Mouse (Mus musculus) hindlimb bud, embryonic 11.5 days (tissue): ENCODE data around the gene Pspc1.
"Not testable (repeated sequence)": the region's sequence is repeated elsewhere in the genome, so short reads cannot be mapped to it uniquely, and the experiment has no call there.

Source experiments
- DNase-seq: peaks from one replicate; pipeline ENCODE4 v3.0.0-alpha.2; 2012; ENCODE audit warnings: low read depth, low spot score; ENCODE audit errors: extremely low spot score

Gene Pspc1

GRCm38 (mm10) chr14:56778200-56778932 lies at the start of gene Pspc1:
TSS of gene Pspc1 (minus strand) at chr14:56778316.
- peak; percentile 95 for DNase-seq

GRCm38 (mm10) chr14:56824562-56824961 lies 46.4 kb upstream of the Pspc1 start:
- DNase-seq = no peak

- DNase-seq = no peak
Measured at GRCm38 (mm10) chr14:56817616-56818015, 39.5 kb upstream of the Pspc1 start.

DNA sequence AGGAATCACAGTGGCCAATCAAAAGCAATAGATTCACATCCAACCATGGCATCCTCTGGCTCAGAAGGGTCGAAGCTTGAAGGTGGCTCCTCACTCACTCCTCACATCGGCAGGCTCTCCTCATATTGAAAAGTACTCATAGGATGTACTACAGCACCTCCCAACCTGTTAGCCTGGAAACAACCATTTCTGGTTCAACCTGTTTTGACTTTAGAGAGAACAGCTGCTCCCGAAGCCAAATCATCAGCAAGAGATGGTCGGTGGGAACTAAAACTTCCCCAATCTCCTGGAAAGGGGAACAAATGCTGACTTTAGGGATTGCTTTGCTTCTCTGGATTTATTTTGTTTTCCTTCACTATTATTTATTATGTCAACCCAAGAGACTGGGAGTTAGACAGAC lies 39.0 kb upstream of the Pspc1 start:
- no peak for DNase-seq

GRCm38 (mm10) chr14:56816541-56816940 lies 38.4 kb upstream of the Pspc1 start:
- DNase-seq = no peak

DNA sequence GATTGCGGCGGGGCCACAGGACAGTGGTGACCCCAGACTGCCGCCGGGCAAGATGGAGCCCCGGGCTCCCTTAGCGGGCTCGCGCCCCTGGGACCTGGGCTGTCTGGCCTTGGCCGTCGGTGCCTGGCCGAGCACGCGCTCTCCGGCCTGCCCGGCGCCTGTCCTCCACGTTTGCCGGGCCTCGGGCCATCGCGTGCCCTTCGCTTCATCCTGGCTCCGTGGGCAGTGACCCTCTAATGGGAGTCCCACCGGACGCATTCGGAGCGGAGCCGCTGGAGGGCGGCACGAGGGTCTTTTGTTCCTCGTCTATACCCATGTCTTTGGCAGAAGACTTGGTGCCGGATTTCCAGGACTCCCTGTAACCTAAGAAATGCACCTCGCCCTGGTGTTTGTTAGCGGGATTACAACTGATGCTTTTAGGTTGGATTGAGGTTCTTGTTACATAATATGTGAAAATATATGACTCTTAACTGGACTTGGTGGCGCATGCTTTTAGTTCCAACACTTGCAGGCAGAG lies 34.5 kb upstream of the Pspc1 start:
- peak; percentile 78 for DNase-seq

- not testable (repeated sequence) for DNase-seq
Measured at GRCm38 (mm10) chr14:56811701-56812339, 33.7 kb upstream of the Pspc1 start, which contains the start of gene Zmym5. TSS of gene Zmym5 (minus strand) at chr14:56811716.

DNA sequence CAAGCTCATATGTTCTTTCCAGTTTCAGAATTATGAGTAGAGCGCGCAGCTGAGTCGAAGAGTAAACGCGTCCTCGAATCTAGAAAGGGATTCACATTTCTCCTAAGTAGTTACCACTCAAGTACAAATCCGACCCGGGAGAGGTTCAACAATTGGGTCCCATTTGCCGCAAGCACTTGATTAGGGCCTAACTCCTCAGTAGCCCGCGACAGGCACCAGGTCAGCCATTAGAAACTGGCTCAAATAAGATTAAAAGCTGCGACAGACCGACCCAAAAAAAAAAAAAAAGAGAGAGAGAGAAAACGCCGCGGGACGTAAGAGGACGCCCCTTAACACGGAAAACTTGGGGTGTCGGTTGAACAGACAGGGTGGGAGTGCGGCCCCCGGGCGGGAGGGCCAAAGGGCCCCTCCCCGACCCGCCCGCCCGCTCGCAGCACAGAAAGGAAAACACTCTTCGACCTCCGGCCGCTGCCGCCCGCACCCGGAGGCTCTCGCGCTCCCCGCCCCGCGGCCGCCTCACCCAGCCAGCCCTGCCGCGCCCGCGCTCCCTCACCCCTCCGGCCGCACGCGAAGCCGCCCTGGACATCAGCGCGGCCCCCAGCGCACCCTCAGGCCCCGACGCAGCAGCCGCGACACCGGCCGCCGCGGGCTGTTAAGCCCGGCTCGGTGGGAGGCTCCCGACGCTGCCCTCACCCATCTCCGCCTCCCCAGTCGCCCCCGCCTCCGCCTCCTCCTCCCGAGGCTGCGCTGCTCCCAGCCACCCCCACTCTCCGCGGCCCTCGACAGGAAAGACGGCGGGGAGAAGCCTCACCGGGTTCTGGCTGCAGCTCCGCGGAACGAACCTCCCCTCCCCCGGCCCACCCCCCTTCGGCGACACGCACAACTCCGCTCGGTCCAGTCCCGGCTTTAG lies 32.9 kb upstream of the Pspc1 start:
- DNase-seq = not testable (repeated sequence)

- no peak for DNase-seq
Measured at GRCm38 (mm10) chr14:56793243-56793642, 15.1 kb upstream of the Pspc1 start.

GRCm38 (mm10) chr14:56784575-56784974 lies 6.5 kb upstream of the Pspc1 start:
- no peak for DNase-seq

GRCm38 (mm10) chr14:56778933-56779300 lies 801 bp upstream of the Pspc1 start:
- DNase-seq = no peak

- no peak for DNase-seq
Measured at GRCm38 (mm10) chr14:56777360-56778136, 568 bp downstream of the Pspc1 start.

DNA sequence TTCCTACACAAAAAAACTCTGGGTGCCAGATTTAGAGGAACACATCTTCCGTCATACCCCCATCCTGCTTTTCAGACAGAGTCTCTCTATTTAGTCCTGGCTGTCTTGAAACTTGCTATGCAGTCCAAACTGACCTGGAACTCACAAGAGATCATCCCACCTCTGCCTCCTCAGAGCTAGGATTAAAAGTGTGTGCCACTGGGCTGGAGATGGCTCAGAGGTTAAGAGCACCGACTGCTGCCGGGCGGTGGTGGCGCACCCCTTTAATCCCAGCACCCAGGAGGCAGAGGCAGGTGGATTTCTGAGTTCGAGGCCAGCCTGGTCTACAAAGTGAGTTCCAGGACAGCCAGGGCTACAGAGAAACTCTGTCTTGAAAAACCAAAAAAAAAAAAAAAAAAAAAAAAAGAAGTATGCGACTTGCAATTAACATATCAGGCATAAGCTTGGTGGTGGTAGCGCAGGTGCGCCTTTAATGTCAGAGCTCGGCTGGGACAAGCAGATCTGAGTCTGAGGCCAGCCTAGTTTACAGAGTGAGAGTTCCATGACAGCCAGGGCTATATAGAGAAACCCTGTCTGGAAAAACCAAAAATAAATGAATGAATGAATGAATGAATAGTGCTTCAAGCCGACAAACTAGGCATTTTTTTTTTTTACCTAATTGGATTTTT lies 1.4 kb downstream of the Pspc1 start:
- no peak for DNase-seq

DNA sequence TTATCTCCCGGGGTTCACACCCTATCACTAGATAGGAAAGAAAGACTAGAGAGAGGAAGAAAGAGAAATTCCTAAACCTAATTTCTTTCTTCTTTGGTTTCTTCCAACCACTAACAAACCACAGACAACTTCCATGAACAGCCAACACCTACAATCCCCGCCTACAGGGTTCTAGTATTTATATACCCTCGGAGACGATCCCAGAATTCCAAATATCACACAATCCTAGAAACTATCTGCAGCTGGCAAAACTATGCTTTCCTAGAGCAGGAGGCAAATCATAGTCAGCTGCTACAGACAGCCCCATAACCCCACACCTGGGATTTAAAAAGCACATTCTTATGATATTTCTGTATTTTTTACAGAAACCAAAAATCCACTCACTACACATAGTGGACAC lies 2.7 kb downstream of the Pspc1 start:
- DNase-seq = no peak

- not testable (repeated sequence) for DNase-seq
Measured at GRCm38 (mm10) chr14:56766438-56766837, 11.7 kb downstream of the Pspc1 start.

DNA sequence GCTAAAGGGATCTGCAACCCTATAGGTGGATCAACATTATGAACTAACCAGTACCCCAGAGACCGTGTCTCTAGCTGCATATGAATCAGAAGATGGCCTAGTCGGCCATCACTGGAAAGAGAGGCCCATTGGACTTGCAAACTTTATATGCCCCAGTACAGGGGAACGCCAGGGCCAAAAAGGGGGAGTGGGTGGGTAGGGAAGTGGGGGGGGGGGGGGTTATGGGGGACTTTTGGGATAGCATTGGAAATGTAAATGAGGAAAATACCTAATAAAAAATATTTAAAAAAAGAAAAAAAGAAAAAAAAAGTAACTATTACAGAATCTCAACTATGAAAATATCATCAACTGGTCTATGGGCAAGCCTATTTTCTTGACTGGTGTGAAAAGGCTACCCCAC lies 13.0 kb downstream of the Pspc1 start:
- not testable (repeated sequence) for DNase-seq

DNA sequence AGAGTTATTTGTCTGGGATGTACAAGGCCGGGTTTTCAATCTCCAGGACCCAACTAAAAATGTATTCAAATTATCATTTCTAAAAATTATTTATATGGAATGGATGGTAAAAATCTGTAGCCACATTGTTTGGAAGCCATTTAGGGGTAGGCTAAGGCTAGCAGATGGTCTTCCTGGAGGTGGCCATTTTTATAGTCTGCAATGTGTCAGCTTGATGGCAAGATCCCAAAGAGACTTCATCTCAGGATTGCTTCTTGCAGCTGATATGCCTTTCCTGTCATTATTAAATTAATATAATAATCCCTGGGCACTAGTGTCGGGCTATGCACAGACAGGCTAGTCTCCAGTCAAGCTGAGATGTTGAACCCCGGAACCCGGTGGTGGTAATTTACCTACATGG lies 26.8 kb downstream of the Pspc1 start:
- DNase-seq = no peak

GRCm38 (mm10) chr14:56740175-56740574 lies 37.9 kb downstream of the Pspc1 start:
- no peak for DNase-seq

- DNase-seq = no peak
Measured at GRCm38 (mm10) chr14:56726493-56726892, 51.6 kb downstream of the Pspc1 start.

- no peak for DNase-seq
Measured at GRCm38 (mm10) chr14:56705687-56706086, 72.4 kb downstream of the Pspc1 start.
